Mouse (Mus musculus) left cerebral cortex, adult 6 months (tissue): ENCODE measurements around the gene Htatip2. TPM values are rescaled to one million over a fixed set of nuclear protein-coding genes. Genes with fewer than 3 reads are reported as not detected.

ENCODE experiments used
- long read RNA-seq, 2 experiments: library from polyadenylated mRNA; unstranded; transcript quantifications; one replicate each; pipeline ENCODE4 v2.0.0; 2019 to 2020
- polyA plus RNA-seq: library from polyadenylated mRNA; unstranded; fragments of <200 nt; fragmentation: Nextera tagmentation; gene quantifications from 2 replicates; pipeline ENCODE4 v1.2.3, GENCODE M21; 2021

The Htatip2 gene
- 24.6 and 27.1 TPM in 2 replicates for polyA plus RNA-seq
- long read RNA-seq, experiment 1, transcript Htatip2-202 (6 exons, 1,338 nt), result major isoform, 22 of 87 reads
- long read RNA-seq, experiment 1, partial matches to known transcripts, result 41 of 87 reads
- long read RNA-seq, experiment 1, other reads (novel, unspliced or antisense), result 21 of 87 reads
- long read RNA-seq, experiment 2, partial matches to known transcripts, result 5 of 23 reads
- long read RNA-seq, experiment 2, other reads (novel, unspliced or antisense), result 14 of 23 reads

DNA sequence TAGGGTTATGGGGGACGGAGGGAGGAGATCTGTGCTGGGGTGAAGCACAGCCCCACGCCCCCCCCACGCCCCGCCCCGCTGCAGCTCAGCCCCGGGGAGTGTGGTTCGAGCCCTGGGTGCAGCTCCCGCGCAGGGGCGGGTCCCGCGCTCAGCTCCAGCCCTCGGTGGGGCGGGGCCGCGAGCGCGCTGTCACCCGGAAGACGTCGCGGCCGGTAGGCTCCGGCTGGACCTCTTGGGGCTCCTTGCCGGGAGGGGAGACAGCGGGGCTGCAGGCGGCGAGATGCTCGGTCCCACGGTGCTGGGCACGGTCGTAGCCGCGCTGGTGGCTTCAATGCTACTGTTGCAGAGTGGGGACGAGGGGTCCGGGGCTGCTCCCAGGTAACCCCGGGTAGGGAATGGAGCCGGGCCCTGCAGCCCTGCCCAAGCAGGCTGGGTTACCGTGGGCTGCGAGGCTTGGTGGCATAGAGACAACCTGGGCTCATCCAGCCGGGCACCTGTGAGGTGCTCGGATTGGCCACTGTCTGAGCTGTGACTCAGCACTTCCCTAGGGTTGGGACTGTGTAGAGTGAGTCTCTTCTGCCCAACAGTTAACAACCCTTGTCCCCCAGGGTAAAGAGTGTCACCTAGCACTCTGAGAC, at the start of gene Htatip2:
Gene Htatip2 (plus strand): TSS at position 182 of the 638 bp plus-strand sequence.

DNA sequence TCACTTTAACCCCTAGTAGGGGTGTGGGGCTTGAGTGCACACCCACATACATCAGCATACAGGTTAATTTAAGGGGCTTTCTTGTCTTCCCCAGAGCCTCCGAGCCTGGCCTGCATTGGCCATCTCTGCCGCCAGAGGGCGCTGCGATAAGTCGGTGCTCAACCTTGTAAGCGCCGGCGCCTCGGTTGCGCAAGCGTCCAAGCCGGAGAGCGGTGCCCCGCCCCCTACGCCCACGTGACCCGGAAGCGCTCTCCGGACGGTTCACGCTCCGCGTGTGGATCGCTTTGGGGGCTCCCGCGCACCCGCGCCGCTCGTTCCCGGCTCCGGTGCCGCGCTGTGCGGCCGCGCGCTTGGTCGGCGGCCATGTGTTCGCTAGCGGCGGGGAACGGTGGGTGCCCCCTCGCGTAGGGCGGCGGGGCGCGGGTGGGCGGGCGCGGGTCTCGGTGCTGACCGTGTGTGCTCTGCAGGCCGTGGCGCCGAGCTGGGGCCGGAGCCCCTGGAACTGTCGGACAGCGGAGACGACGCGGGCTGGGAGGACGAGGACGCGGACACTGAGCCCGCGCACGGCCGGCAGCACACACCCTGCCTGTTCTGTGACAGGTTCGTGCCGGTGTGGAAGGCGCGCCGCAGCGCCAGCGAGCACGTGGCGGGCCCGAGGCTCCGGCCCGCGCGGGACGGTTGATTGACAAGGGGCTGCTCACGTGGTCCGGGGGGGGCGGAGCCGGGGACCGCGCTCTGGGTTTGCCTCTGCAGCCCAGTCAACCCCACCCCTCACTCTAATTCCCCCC, 19.4 kb downstream of the Htatip2 start, which contains the start of gene Prmt3:
Gene Prmt3 (plus strand): TSS at position 233 of the 788 bp plus-strand sequence.

Other genes starting within 250 kb of the Htatip2 start
- gene Dbx1, start 122.3 kb upstream of the Htatip2 start, polyA plus RNA-seq, result not detected in 2 replicates
- 24.3 and 30.3 TPM in 2 replicates for gene Prmt3, start 19.2 kb downstream of the Htatip2 start, polyA plus RNA-seq
- 0.04 TPM in 1 of 2 replicates, not detected in the other for gene Slc6a5, start 151.0 kb downstream of the Htatip2 start, polyA plus RNA-seq
- gene Nell1, start 215.7 kb downstream of the Htatip2 start, polyA plus RNA-seq, result 21.4 and 23.4 TPM in 2 replicates